Mouse (Mus musculus): ENCODE results near the gene Slc44a3. TPM values are rescaled to one million over a fixed set of nuclear protein-coding genes. Genes with fewer than 3 reads are reported as not detected.

The Slc44a3 gene
- total RNA-seq, 1 experiment, result 2.3 TPM

GRCm38 (mm10) chr3:121535813-121536504 lies 3.8 kb upstream of the Slc44a3 start:
- in situ Hi-C loops (cut with MboI; ENCODE audit: low sequenced_read_pairs in 2 of 2, unreplicated experiment in 2 of 2), result loop anchor here in 1 of 2 experiments (10.0 to 25.0 kb wide), 2 partner anchors 229 to 576 kb away; no protein-coding TSS in a partner anchor
- H3K4me1 ChIP-seq (ENCODE audit: control insufficient read depth in 2 of 2, insufficient read depth in 2 of 2, low read length in 2 of 2, poor library complexity in 1 of 2), result peaks cover 8 to 14% of the 10 kb centered on the region in 2 experiments

GRCm38 (mm10) chr3:121531370-121532148 lies 645 bp downstream of the Slc44a3 start:
- H3K9ac ChIP-seq (ENCODE audit: insufficient read depth, low read depth, low read length, poor library complexity, severe bottlenecking), result peak overlapping the region; percentile 45
- DNase-seq (ENCODE audit: low read depth, low spot score), result no peak
- no peaks in the 10 kb centered on the region for H3K9me3 ChIP-seq (ENCODE audit: control insufficient read depth, insufficient read depth, low read depth, low read length)
- in situ Hi-C loops (cut with MboI; ENCODE audit: low sequenced_read_pairs in 2 of 2, unreplicated experiment in 2 of 2), result loop anchor here in 1 of 2 experiments (10.0 to 25.0 kb wide), 2 partner anchors 233 to 581 kb away; no protein-coding TSS in a partner anchor
- no peak for TF ChIP-seq ZNF384 (IDR thresholded peaks at IDR 0.05; ENCODE audit: low read depth, low read length)
- no peak overlapping the region for H3K27ac ChIP-seq (ENCODE audit: insufficient read depth, low read depth, low read length, poor library complexity, severe bottlenecking)
- no peaks in the 10 kb centered on the region for H3K36me3 ChIP-seq (ENCODE audit: control insufficient read depth, insufficient read depth, low read length, poor library complexity, severe bottlenecking)
- H3K4me1 ChIP-seq (ENCODE audit: control insufficient read depth in 2 of 2, insufficient read depth in 2 of 2, low read length in 2 of 2, poor library complexity in 1 of 2), result peaks cover 14 to 15% of the 10 kb centered on the region in 2 experiments
- H3K4me3 ChIP-seq (ENCODE audit: insufficient read depth in 1 of 2, low read depth in 1 of 2, low read length in 2 of 2, poor library complexity in 1 of 2, severe bottlenecking in 1 of 2), result peak overlapping the region; percentile 70 to 73

More at GRCm38 (mm10) chr3:121535813-121536504, 3.8 kb upstream of the Slc44a3 start:
- Histone ChIP-seq H3K9ac (ENCODE audit: insufficient read depth, low read depth, low read length, poor library complexity, severe bottlenecking) (no peak overlapping the region), H3K4me3 (ENCODE audit: insufficient read depth in 1 of 2, low read depth in 1 of 2, low read length in 2 of 2, poor library complexity in 1 of 2, severe bottlenecking in 1 of 2) (no peak overlapping the region), H3K9me3 (ENCODE audit: control insufficient read depth, insufficient read depth, low read depth, low read length) (no peaks in the 10 kb centered on the region), H3K27ac (ENCODE audit: insufficient read depth, low read depth, low read length, poor library complexity, severe bottlenecking) (no peak overlapping the region), H3K36me3 (ENCODE audit: control insufficient read depth, insufficient read depth, low read length, poor library complexity, severe bottlenecking) (no peaks in the 10 kb centered on the region)
- no peak for DNase-seq (ENCODE audit: low read depth, low spot score)
- TF ChIP-seq ZNF384 (IDR thresholded peaks at IDR 0.05; ENCODE audit: low read depth, low read length), result peak; percentile 49
- no peak for TF ChIP-seq CHD2 (IDR thresholded peaks at IDR 0.05; ENCODE audit: low read depth, low read length)
- TF ChIP-seq MAFK (IDR thresholded peaks at IDR 0.05; ENCODE audit: insufficient read depth, low read depth, low read length), result no peak
- TF ChIP-seq ZC3H11A (IDR thresholded peaks at IDR 0.05; ENCODE audit: borderline replicate concordance, low read depth, low read length), result peak; percentile 96
- TF ChIP-seq HCFC1 (IDR thresholded peaks at IDR 0.05; ENCODE audit: borderline replicate concordance, insufficient read depth, low read length), result no peak

GRCm38 (mm10) chr3:121530546-121531258 lies 1.5 kb downstream of the Slc44a3 start:
- no peak overlapping the region for H3K27ac ChIP-seq (ENCODE audit: insufficient read depth, low read depth, low read length, poor library complexity, severe bottlenecking)
- H3K4me1 ChIP-seq (ENCODE audit: control insufficient read depth in 2 of 2, insufficient read depth in 2 of 2, low read length in 2 of 2, poor library complexity in 1 of 2), result peaks cover 14 to 15% of the 10 kb centered on the region in 2 experiments
- no peaks in the 10 kb centered on the region for H3K9me3 ChIP-seq (ENCODE audit: control insufficient read depth, insufficient read depth, low read depth, low read length)
- no peak for DNase-seq (ENCODE audit: low read depth, low spot score)
- TF ChIP-seq MAFK (IDR thresholded peaks at IDR 0.05; ENCODE audit: insufficient read depth, low read depth, low read length), result no peak
- no peak for TF ChIP-seq CHD2 (IDR thresholded peaks at IDR 0.05; ENCODE audit: low read depth, low read length)
- TF ChIP-seq HCFC1 (IDR thresholded peaks at IDR 0.05; ENCODE audit: borderline replicate concordance, insufficient read depth, low read length), result no peak
- TF ChIP-seq ZNF384 (IDR thresholded peaks at IDR 0.05; ENCODE audit: low read depth, low read length), result no peak
- no peak for TF ChIP-seq ZC3H11A (IDR thresholded peaks at IDR 0.05; ENCODE audit: borderline replicate concordance, low read depth, low read length)
- in situ Hi-C loops (cut with MboI; ENCODE audit: low sequenced_read_pairs in 2 of 2, unreplicated experiment in 2 of 2), result loop anchor here in 1 of 2 experiments (10.0 to 25.0 kb wide), 2 partner anchors 234 to 582 kb away; no protein-coding TSS in a partner anchor
- H3K4me3 ChIP-seq (ENCODE audit: insufficient read depth in 1 of 2, low read depth in 1 of 2, low read length in 2 of 2, poor library complexity in 1 of 2, severe bottlenecking in 1 of 2), result no peak overlapping the region; a peak in 1 of 4 replicates
- H3K9ac ChIP-seq (ENCODE audit: insufficient read depth, low read depth, low read length, poor library complexity, severe bottlenecking), result no peak overlapping the region
- no peaks in the 10 kb centered on the region for H3K36me3 ChIP-seq (ENCODE audit: control insufficient read depth, insufficient read depth, low read length, poor library complexity, severe bottlenecking)
